Mouse (Mus musculus) cerebellum, postnatal 25 days (tissue): ENCODE data around the gene Mif.
"Not testable (repeated sequence)": the region's sequence is repeated elsewhere in the genome, so short reads cannot be mapped to it uniquely, and the experiment has no call there.

Experiments used
- DNase-seq, 2 experiments: peaks; one replicate each; pipeline ENCODE4 v3.0.0; 2021; ENCODE audit warnings: mixed read lengths in 2 of 2

Gene Mif

GRCm38 (mm10) chr10:75872915-75873542 lies 13.0 kb upstream of the Mif start:
- peak; percentile 94 to 98 for DNase-seq

GRCm38 (mm10) chr10:75872025-75872914 lies 12.2 kb upstream of the Mif start:
- no peak for DNase-seq

GRCm38 (mm10) chr10:75861587-75861986 lies 1.5 kb upstream of the Mif start:
- no peak for DNase-seq

GRCm38 (mm10) chr10:75860746-75861145 lies 706 bp upstream of the Mif start:
- DNase-seq, result peak; percentile 33 to 45

GRCm38 (mm10) chr10:75859107-75859746 lies 813 bp downstream of the Mif start:
- DNase-seq, result peak; percentile 54 to 60

- no peak for DNase-seq
These were observed 2.4 kb downstream of the Mif start for GRCm38 (mm10) chr10:75857598-75857997.

- no peak for DNase-seq
These were observed 3.1 kb downstream of the Mif start for GRCm38 (mm10) chr10:75856976-75857375.

GRCm38 (mm10) chr10:75856155-75856907 lies 3.7 kb downstream of the Mif start:
- no peak for DNase-seq

GRCm38 (mm10) chr10:75855416-75855981 lies 4.5 kb downstream of the Mif start:
- no peak for DNase-seq

GRCm38 (mm10) chr10:75854791-75855190 lies 5.2 kb downstream of the Mif start:
- DNase-seq, result no peak

- DNase-seq, result no peak
These were observed 5.9 kb downstream of the Mif start for GRCm38 (mm10) chr10:75854096-75854495.

GRCm38 (mm10) chr10:75853452-75853851 lies 6.6 kb downstream of the Mif start:
- peak; percentile 86 to 93 for DNase-seq

- no peak for DNase-seq
These were observed 7.4 kb downstream of the Mif start for GRCm38 (mm10) chr10:75852539-75853125.

- no peak for DNase-seq
These were observed 8.4 kb downstream of the Mif start for GRCm38 (mm10) chr10:75851681-75852080.

GRCm38 (mm10) chr10:75851076-75851475 lies 9.0 kb downstream of the Mif start:
- no peak for DNase-seq

- DNase-seq, result no peak
These were observed 11.7 kb downstream of the Mif start for GRCm38 (mm10) chr10:75848382-75848781.

- no peak for DNase-seq
These were observed 14.6 kb downstream of the Mif start for GRCm38 (mm10) chr10:75845306-75845930.

- DNase-seq, result no peak
These were observed 15.2 kb downstream of the Mif start for GRCm38 (mm10) chr10:75844800-75845199.

GRCm38 (mm10) chr10:75843898-75844297 lies 16.1 kb downstream of the Mif start:
- not testable (repeated sequence) for DNase-seq

GRCm38 (mm10) chr10:75839092-75839491 lies 20.9 kb downstream of the Mif start:
- no peak for DNase-seq

GRCm38 (mm10) chr10:75837248-75837759 lies 22.7 kb downstream of the Mif start, which contains the start of gene Gstt2:
Gstt2 (minus strand) TSS chr10:75837424.
- peak; percentile 94 to 96 for DNase-seq
